Mouse (Mus musculus) CH12.LX (cell line): Measurements from ENCODE around the gene Mrpl35. TPM values are rescaled to one million over a fixed set of nuclear protein-coding genes. Genes with fewer than 3 reads are reported as not detected.

Experiments
- DNase-seq: peaks from one replicate; pipeline ENCODE4 v3.0.0-alpha.2; 2013; ENCODE audit errors: extremely low read depth
- H3K27ac ChIP-seq: 2 replicates; pipeline ENCODE4 v1.5.1; 2012; ENCODE audit warnings: low read depth, mild to moderate bottlenecking, control low read depth, moderate library complexity; ENCODE audit not compliant: insufficient read depth
- H3K27me3 ChIP-seq: replicated peaks from 2 replicates; pipeline ENCODE3; 2012; ENCODE audit warnings: inconsistent platforms
- H3K36me3 ChIP-seq, 2 experiments: replicated peaks in 1 of 2; 2 replicates each; pipeline versions ENCODE3 to v1.6.1; 2012; ENCODE audit warnings: inconsistent platforms in 1 of 2, low read length in 1 of 2, mild to moderate bottlenecking in 1 of 2, mixed read lengths in 1 of 2, moderate library complexity in 1 of 2; ENCODE audit not compliant: control insufficient read depth in 1 of 2, insufficient read depth in 1 of 2
- H3K4me1 ChIP-seq, 2 experiments: 2 replicates each; pipeline ENCODE4 v1.6.1; 2012; ENCODE audit warnings: inconsistent platforms in 1 of 2, moderate library complexity in 1 of 2; ENCODE audit not compliant: insufficient read depth in 2 of 2, control insufficient read depth in 1 of 2
- H3K4me2 ChIP-seq: 2 replicates; pipeline ENCODE4 v1.6.1; 2012; ENCODE audit warnings: low read depth, mild to moderate bottlenecking, control low read depth; ENCODE audit not compliant: poor library complexity, insufficient read depth, severe bottlenecking
- H3K4me3 ChIP-seq, 3 experiments: fragments of 150-350 bp in 1 of 3; sonication (generic) in 1 of 3; replicated peaks in 1 of 3; 2 replicates each; pipeline versions ENCODE3 to v1.5.1; 2011 to 2012; ENCODE audit warnings: low read depth in 2 of 3, low read length in 2 of 3, mild to moderate bottlenecking in 2 of 3, moderate library complexity in 2 of 3, control low read depth in 1 of 3, improper control_type of control experiment in 1 of 3, inconsistent platforms in 1 of 3, mixed read lengths in 1 of 3; ENCODE audit not compliant: poor library complexity in 1 of 3
- H3K79me2 ChIP-seq: replicated peaks from 2 replicates; pipeline ENCODE4 v1.6.1; 2012; ENCODE audit warnings: mild to moderate bottlenecking, moderate library complexity; ENCODE audit not compliant: control insufficient read depth, poor library complexity, insufficient read depth, severe bottlenecking; ENCODE audit errors: extremely low read depth
- H3K9ac ChIP-seq: 2 replicates; pipeline ENCODE4 v1.6.1; 2012; ENCODE audit warnings: low read depth, mild to moderate bottlenecking, control low read depth, moderate library complexity; ENCODE audit not compliant: insufficient read depth
- H3K9me3 ChIP-seq: replicated peaks from 2 replicates; pipeline ENCODE3; 2012; ENCODE audit warnings: low read length, inconsistent platforms, mixed read lengths
- BHLHE40 ChIP-seq: IDR thresholded peaks from 2 replicates; pipeline ENCODE4 v1.6.1; 2011; ENCODE audit warnings: mild to moderate bottlenecking, low read depth, low read length, improper control_type of control experiment
- CHD1 ChIP-seq: IDR thresholded peaks from 2 replicates; pipeline ENCODE4 v1.6.1; 2012; ENCODE audit warnings: low read depth, low read length, improper control_type of control experiment, inconsistent platforms
- CHD2 ChIP-seq: IDR thresholded peaks from 2 replicates; pipeline ENCODE4 v1.6.1; 2011; ENCODE audit warnings: low read length, improper control_type of control experiment
- CTCF ChIP-seq, 2 experiments: IDR thresholded peaks in 1 of 2; conservative IDR thresholded peaks in 1 of 2; 2 replicates each; pipeline ENCODE4 v1.5.1; 2011 to 2012; ENCODE audit warnings: low read depth in 2 of 2, low read length in 2 of 2, improper control_type of control experiment in 1 of 2, inconsistent platforms in 1 of 2, mild to moderate bottlenecking in 1 of 2, moderate library complexity in 1 of 2
- E2F4 ChIP-seq: IDR thresholded peaks from 2 replicates; pipeline ENCODE4 v1.6.1; 2011; ENCODE audit warnings: low read depth, low read length, improper control_type of control experiment; ENCODE audit not compliant: insufficient replicate concordance
- ELF1 ChIP-seq: IDR thresholded peaks from 2 replicates; pipeline ENCODE4 v1.6.1; 2014; ENCODE audit warnings: low read depth, mild to moderate bottlenecking, inconsistent platforms, low read length, improper control_type of control experiment
- ETS1 ChIP-seq: conservative IDR thresholded peaks from 2 replicates; pipeline ENCODE4 v1.6.1; 2012; ENCODE audit warnings: low read depth, mild to moderate bottlenecking, inconsistent platforms, low read length, improper control_type of control experiment, moderate library complexity
- HCFC1 ChIP-seq: IDR thresholded peaks from 2 replicates; pipeline ENCODE4 v1.6.1; 2012; ENCODE audit warnings: low read depth, mild to moderate bottlenecking, inconsistent platforms, low read length, improper control_type of control experiment
- JUN ChIP-seq: IDR thresholded peaks from 2 replicates; pipeline ENCODE4 v1.6.1; 2011; ENCODE audit warnings: low read depth, mild to moderate bottlenecking, low read length, improper control_type of control experiment, moderate library complexity; ENCODE audit not compliant: insufficient read depth
- JUND ChIP-seq: conservative IDR thresholded peaks from 2 replicates; pipeline ENCODE4 v1.6.1; 2011; ENCODE audit warnings: low read depth, low read length, improper control_type of control experiment
- KAT2A ChIP-seq: IDR thresholded peaks from 2 replicates; pipeline ENCODE4 v1.6.1; 2012; ENCODE audit warnings: low read length, improper control_type of control experiment, inconsistent platforms; ENCODE audit not compliant: insufficient replicate concordance
- MAX ChIP-seq: IDR thresholded peaks from 2 replicates; pipeline ENCODE4 v1.6.1; 2011; ENCODE audit warnings: low read length, improper control_type of control experiment
- MAZ ChIP-seq: IDR thresholded peaks from 2 replicates; pipeline ENCODE4 v1.6.1; 2012; ENCODE audit warnings: low read depth, mild to moderate bottlenecking, inconsistent platforms, low read length, improper control_type of control experiment, moderate library complexity
- MXI1 ChIP-seq: IDR thresholded peaks from 2 replicates; pipeline ENCODE4 v1.6.1; 2011; ENCODE audit warnings: mild to moderate bottlenecking, low read depth, low read length, improper control_type of control experiment
- MYC ChIP-seq: IDR thresholded peaks from 2 replicates; pipeline ENCODE4 v1.6.1; 2011; ENCODE audit warnings: low read depth, mild to moderate bottlenecking, improper control_type of control experiment, low read length
- NELFE ChIP-seq: IDR thresholded peaks from 2 replicates; pipeline ENCODE4 v1.6.1; 2011; ENCODE audit warnings: low read depth, low read length, improper control_type of control experiment
- NRF1 ChIP-seq: IDR thresholded peaks from 2 replicates; pipeline ENCODE4 v1.6.1; 2014; ENCODE audit warnings: low read depth, mild to moderate bottlenecking, inconsistent platforms, low read length, improper control_type of control experiment, moderate library complexity
- POLR2A ChIP-seq: IDR thresholded peaks from 2 replicates; pipeline ENCODE4 v1.6.1; 2011; ENCODE audit warnings: low read depth, mild to moderate bottlenecking, improper control_type of control experiment, low read length
- POLR2AphosphoS2 ChIP-seq: IDR thresholded peaks from 2 replicates; pipeline ENCODE4 v1.6.1; 2011; ENCODE audit warnings: low read depth, low read length, improper control_type of control experiment
- RAD21 ChIP-seq: IDR thresholded peaks from 2 replicates; pipeline ENCODE4 v1.6.1; 2011; ENCODE audit warnings: low read depth, mild to moderate bottlenecking, low read length, improper control_type of control experiment, moderate library complexity
- RCOR1 ChIP-seq: conservative IDR thresholded peaks from 2 replicates; pipeline ENCODE4 v1.6.1; 2012; ENCODE audit warnings: low read depth, mild to moderate bottlenecking, inconsistent platforms, low read length, improper control_type of control experiment
- SIN3A ChIP-seq: IDR thresholded peaks from 2 replicates; pipeline ENCODE4 v1.6.1; 2012; ENCODE audit warnings: low read length, improper control_type of control experiment, inconsistent platforms
- SMC3 ChIP-seq: IDR thresholded peaks from 2 replicates; pipeline ENCODE4 v1.6.1; 2011; ENCODE audit warnings: low read depth, low read length, improper control_type of control experiment
- TCF12 ChIP-seq: IDR thresholded peaks from 2 replicates; pipeline ENCODE4 v1.6.1; 2014; ENCODE audit warnings: low read depth, mild to moderate bottlenecking, inconsistent platforms, low read length, improper control_type of control experiment
- UBTF ChIP-seq: IDR thresholded peaks from 2 replicates; pipeline ENCODE4 v1.6.1; 2012; ENCODE audit warnings: low read depth, mild to moderate bottlenecking, inconsistent platforms, low read length, improper control_type of control experiment, moderate library complexity
- USF1 ChIP-seq: IDR thresholded peaks from 2 replicates; pipeline ENCODE4 v1.6.1; 2014; ENCODE audit warnings: low read depth, mild to moderate bottlenecking, inconsistent platforms, low read length, improper control_type of control experiment
- USF2 ChIP-seq: conservative IDR thresholded peaks from 2 replicates; pipeline ENCODE4 v1.6.1; 2011; ENCODE audit warnings: low read depth, low read length, improper control_type of control experiment
- ZC3H11A ChIP-seq: IDR thresholded peaks from 2 replicates; pipeline ENCODE4 v1.6.1; 2012; ENCODE audit warnings: low read depth, mild to moderate bottlenecking, inconsistent platforms, low read length, improper control_type of control experiment
- ZMIZ1 ChIP-seq: IDR thresholded peaks from 2 replicates; pipeline ENCODE4 v1.6.1; 2012; ENCODE audit warnings: low read depth, mild to moderate bottlenecking, inconsistent platforms, low read length, improper control_type of control experiment
- ZNF384 ChIP-seq: IDR thresholded peaks from 2 replicates; pipeline ENCODE4 v1.6.1; 2012; ENCODE audit warnings: low read depth, low read length, improper control_type of control experiment, inconsistent platforms
- dilution Hi-C: fragments of 300-500 bp; cut with MboI; formaldehyde crosslinking; loops from 2 replicates; pipeline ENCODE4 v1.14.3; 2020; ENCODE audit warnings: low sequenced_read_pairs; ENCODE audit not compliant: extremely low pct_unique_long_range_greater_than_20kb, extremely low pct_ligation_motif_present
- in situ Hi-C: fragments of 300-500 bp; cut with MboI; formaldehyde crosslinking; loops from 3 replicates; pipeline ENCODE4 v1.14.3; 2019; ENCODE audit warnings: low sequenced_read_pairs, low pct_ligation_motif_present, low pct_unique_long_range_greater_than_20kb, mixed read lengths
- polyA plus RNA-seq: library from polyadenylated mRNA; unstranded; fragments of >175 nt; gene quantifications from 2 replicates; pipeline ENCODE4 v1.2.1, GENCODE M21; 2012; ENCODE audit warnings: low read depth; ENCODE audit not compliant: insufficient read length
- total RNA-seq, 2 experiments: library from RNA; depleted of rRNA; stranded (reverse); fragments of 300-350 nt in 1 of 2; fragments of >200 nt in 1 of 2; gene quantifications; 2 replicates each; pipeline ENCODE4 v1.2.3; 2012 to 2014

Gene Mrpl35
- total and polyA plus RNA-seq, 3 experiments, result 36.3 to 82.7 (median 54.2) TPM

- peak overlapping the region; percentile 86 to 100 (median 97) for H3K4me3 ChIP-seq
- H3K9ac ChIP-seq, result peak overlapping the region; percentile 99
- dilution Hi-C loops, result no loop called here
- H3K79me2 ChIP-seq, result peaks cover 31% of the 10 kb centered on the region
- H3K4me1 ChIP-seq, result peaks cover 4 to 23% of the 10 kb centered on the region in 2 experiments; a peak in 3 of 4 replicates
- H3K27me3 ChIP-seq, result no peaks in the 10 kb centered on the region
- H3K27ac ChIP-seq, result peak overlapping the region; percentile 94
- peak; percentile 97 for DNase-seq
- in situ Hi-C loops, result no loop called here
- H3K36me3 ChIP-seq, result peaks cover 4 to 26% of the 10 kb centered on the region in 2 experiments
- H3K4me2 ChIP-seq, result peak overlapping the region; percentile 88
- TF ChIP-seq NELFE (no peak), HCFC1 (peak; percentile 95), CHD2 (peak; percentile 71), MAX (peak; percentile 94), RAD21 (no peak), MYC (peak; percentile 19; the same call in 1 of the 2 replicates), KAT2A (peak; percentile 68; the same call in 1 of the 2 replicates), USF2 (peak; percentile 92), POLR2A (peak; percentile 1; the same call in 1 of the 2 replicates), ETS1 (no peak), ELF1 (0 out of 2 replicates have a peak, but pooled peaks have one; percentile 49), USF1 (peak; percentile 96), BHLHE40 (peak; percentile 95)
- no peaks in the 10 kb centered on the region for H3K9me3 ChIP-seq
Measured at GRCm38 (mm10) chr6:71831581-71831960, 4.8 kb upstream of the Mrpl35 start.

- peaks cover 30% of the 10 kb centered on the region for H3K79me2 ChIP-seq
- peak within 1 kb of the TSS; percentile 97 to 100 (median 98) for H3K4me3 ChIP-seq
- H3K27me3 ChIP-seq, result no peaks in the 10 kb centered on the region
- H3K4me2 ChIP-seq, result peak within 1 kb of the TSS; percentile 88
- peak within 1 kb of the TSS; percentile 94 for H3K27ac ChIP-seq
- H3K9ac ChIP-seq, result peak within 1 kb of the TSS; percentile 99
- H3K4me1 ChIP-seq, result peaks cover 4 to 23% of the 10 kb centered on the region in 2 experiments; a peak in 3 of 4 replicates
- H3K36me3 ChIP-seq, result peaks cover 4 to 20% of the 10 kb centered on the region in 2 experiments
- peak; percentile 96 for DNase-seq
- in situ Hi-C loops, result no loop called here
- dilution Hi-C loops, result no loop called here
- H3K9me3 ChIP-seq, result no peaks in the 10 kb centered on the region
- TF ChIP-seq JUN (no peak), NRF1 (peak; percentile 99), RCOR1 (peak; percentile 91), CHD1 (peak; percentile 53), ZC3H11A (no peak), HCFC1 (peak; percentile 93), MYC (no peak; the same call in 1 of the 2 replicates), JUND (no peak), ZNF384 (peak; percentile 94), KAT2A (peak; percentile 98), CTCF (conservative IDR thresholded peaks at IDR 0.05 in 1 of 2, IDR thresholded peaks at IDR 0.05 in 1 of 2; ENCODE audit: low read depth in 2 of 2, low read length in 2 of 2) (no peak), CHD2 (peak; percentile 99), UBTF (no peak), SMC3 (no peak), MXI1 (peak; percentile 84), SIN3A (peak; percentile 88; the same call in 1 of the 2 replicates), E2F4 (peak; percentile 74; the same call in 1 of the 2 replicates), USF2 (no peak), POLR2AphosphoS2 (peak; percentile 80), TCF12 (peak; percentile 89), MAZ (peak; percentile 77; the same call in 1 of the 2 replicates), BHLHE40 (peak; percentile 79; the same call in 1 of the 2 replicates), MAX (no peak), ZMIZ1 (peak; percentile 96)
Measured at GRCm38 (mm10) chr6:71830690-71831580, 4.2 kb upstream of the Mrpl35 start, which contains the start of gene Immt. Immt (plus strand) TSS chr6:71831331.
